Mouse (Mus musculus): ENCODE data around the gene U2surp.

DNA sequence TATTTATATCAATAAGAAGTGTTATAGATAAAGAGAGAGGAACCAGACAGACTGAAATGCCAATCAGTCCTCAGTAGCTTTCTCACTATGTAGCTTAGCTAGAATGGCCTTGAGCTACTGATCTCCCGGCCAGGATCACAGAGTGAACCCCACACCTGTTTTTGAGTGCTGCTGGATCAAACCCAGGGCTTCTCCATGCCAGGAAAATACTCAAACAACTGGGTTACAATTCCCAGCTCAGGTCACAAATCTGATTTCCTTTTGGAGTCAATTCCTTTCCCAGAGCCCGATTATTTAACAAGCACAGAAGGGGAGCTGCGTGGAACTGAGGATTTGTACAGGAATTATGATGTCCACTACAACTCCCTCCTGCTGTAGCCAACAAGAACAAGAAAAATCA, 31.8 kb downstream of the U2surp start:
- no peak for TF ChIP-seq POLR2A (IDR thresholded peaks at IDR 0.05; ENCODE audit: insufficient read length, low read depth)
- no peak for TF ChIP-seq SRF (IDR thresholded peaks at IDR 0.05; ENCODE audit: control insufficient read depth, insufficient read length, low read depth)
- no peak for TF ChIP-seq MYOG (IDR thresholded peaks at IDR 0.05; ENCODE audit: control insufficient read depth in 1 of 3, insufficient read depth in 1 of 3, insufficient read length in 2 of 3, low read depth in 2 of 3)
- TF ChIP-seq MAX (IDR thresholded peaks at IDR 0.05; ENCODE audit: low read depth): no peak
- TF ChIP-seq USF1 (IDR thresholded peaks at IDR 0.05; ENCODE audit: low read depth): no peak
- TF ChIP-seq POLR2AphosphoS2 (IDR thresholded peaks at IDR 0.05; ENCODE audit: insufficient read length, low read depth): no peak
- TF ChIP-seq REST (IDR thresholded peaks at IDR 0.05; ENCODE audit: insufficient read depth, insufficient read length): no peak
- no peak for TF ChIP-seq E2F4 (IDR thresholded peaks at IDR 0.05; ENCODE audit: insufficient read depth)
- no peak for TF ChIP-seq TCF12 (IDR thresholded peaks at IDR 0.05; ENCODE audit: insufficient read depth, poor library complexity, severe bottlenecking)
- no peak for TF ChIP-seq MYOD1 (IDR thresholded peaks at IDR 0.05; ENCODE audit: control insufficient read depth in 1 of 3, insufficient read length in 2 of 3, low read depth in 2 of 3)
- TF ChIP-seq CEBPB (IDR thresholded peaks at IDR 0.05; ENCODE audit: insufficient read depth, poor library complexity, severe bottlenecking): no peak
- TF ChIP-seq TCF3 (IDR thresholded peaks at IDR 0.05; ENCODE audit: insufficient read length, low read depth): no peak

All from myocyte (in vitro differentiated cells).